Mouse (Mus musculus): Measurements from ENCODE around the gene 1810062G17Rik. TPM values are rescaled to one million over a fixed set of nuclear protein-coding genes. Genes with fewer than 3 reads are reported as not detected.
A peak's percentile ranks its signal among the peaks of the same experiment; 100 is the strongest.

1810062G17Rik gene
- total RNA-seq, 1 experiment: 1.3 TPM

GRCm38 (mm10) chr3:36442426-36442825 is 33.3 kb upstream of the 1810062G17Rik start:
- TF ChIP-seq CHD2 (IDR thresholded peaks at IDR 0.05; ENCODE audit: low read depth, low read length): no peak
- TF ChIP-seq MAFK (IDR thresholded peaks at IDR 0.05; ENCODE audit: insufficient read depth, low read depth, low read length): no peak
- TF ChIP-seq ZC3H11A (IDR thresholded peaks at IDR 0.05; ENCODE audit: borderline replicate concordance, low read depth, low read length): peak; percentile 44; the same call in 1 of the 2 replicates
- no peak for TF ChIP-seq HCFC1 (IDR thresholded peaks at IDR 0.05; ENCODE audit: borderline replicate concordance, insufficient read depth, low read length)
- DNase-seq (ENCODE audit: low read depth, low spot score): peak; percentile 42
- no peaks in the 10 kb centered on the region for H3K9me3 ChIP-seq (ENCODE audit: control insufficient read depth, insufficient read depth, low read depth, low read length)
- H3K4me1 ChIP-seq (ENCODE audit: control insufficient read depth in 2 of 2, insufficient read depth in 2 of 2, low read length in 2 of 2, poor library complexity in 1 of 2): no peaks in the 10 kb centered on the region
- no peak overlapping the region for H3K9ac ChIP-seq (ENCODE audit: insufficient read depth, low read depth, low read length, poor library complexity, severe bottlenecking)
- no peak overlapping the region for H3K27ac ChIP-seq (ENCODE audit: insufficient read depth, low read depth, low read length, poor library complexity, severe bottlenecking)
- H3K36me3 ChIP-seq (ENCODE audit: control insufficient read depth, insufficient read depth, low read length, poor library complexity, severe bottlenecking): no peaks in the 10 kb centered on the region
- H3K4me3 ChIP-seq (ENCODE audit: insufficient read depth in 1 of 2, low read depth in 1 of 2, low read length in 2 of 2, poor library complexity in 1 of 2, severe bottlenecking in 1 of 2): no peak overlapping the region
- in situ Hi-C loops (cut with MboI; ENCODE audit: low sequenced_read_pairs in 2 of 2, unreplicated experiment in 2 of 2): loop anchor here in 1 of 2 experiments (10.0 kb wide), 1 partner anchor 228 kb away; no protein-coding TSS in a partner anchor

GRCm38 (mm10) chr3:36446041-36446440 is 29.7 kb upstream of the 1810062G17Rik start:
- DNase-seq (ENCODE audit: low read depth, low spot score): no peak
- in situ Hi-C loops (cut with MboI; ENCODE audit: low sequenced_read_pairs in 2 of 2, unreplicated experiment in 2 of 2): loop anchor here in 1 of 2 experiments (10.0 kb wide), 1 partner anchor 231 kb away; no protein-coding TSS in a partner anchor
- H3K9me3 ChIP-seq (ENCODE audit: control insufficient read depth, insufficient read depth, low read depth, low read length): no peaks in the 10 kb centered on the region
- TF ChIP-seq CHD2 (IDR thresholded peaks at IDR 0.05; ENCODE audit: low read depth, low read length) (no peak), MAFK (IDR thresholded peaks at IDR 0.05; ENCODE audit: insufficient read depth, low read depth, low read length) (no peak), HCFC1 (IDR thresholded peaks at IDR 0.05; ENCODE audit: borderline replicate concordance, insufficient read depth, low read length) (no peak), ZNF384 (IDR thresholded peaks at IDR 0.05; ENCODE audit: low read depth, low read length) (no peak), ZC3H11A (IDR thresholded peaks at IDR 0.05; ENCODE audit: borderline replicate concordance, low read depth, low read length) (no peak)
- no peaks in the 10 kb centered on the region for H3K36me3 ChIP-seq (ENCODE audit: control insufficient read depth, insufficient read depth, low read length, poor library complexity, severe bottlenecking)
- no peak overlapping the region for H3K4me3 ChIP-seq (ENCODE audit: insufficient read depth in 1 of 2, low read depth in 1 of 2, low read length in 2 of 2, poor library complexity in 1 of 2, severe bottlenecking in 1 of 2)
- H3K27ac ChIP-seq (ENCODE audit: insufficient read depth, low read depth, low read length, poor library complexity, severe bottlenecking): no peak overlapping the region
- no peak overlapping the region for H3K9ac ChIP-seq (ENCODE audit: insufficient read depth, low read depth, low read length, poor library complexity, severe bottlenecking)
- no peaks in the 10 kb centered on the region for H3K4me1 ChIP-seq (ENCODE audit: control insufficient read depth in 2 of 2, insufficient read depth in 2 of 2, low read length in 2 of 2, poor library complexity in 1 of 2)

GRCm38 (mm10) chr3:36446506-36446905 is 29.2 kb upstream of the 1810062G17Rik start:
- Histone ChIP-seq H3K4me1 (ENCODE audit: control insufficient read depth in 2 of 2, insufficient read depth in 2 of 2, low read length in 2 of 2, poor library complexity in 1 of 2) (no peaks in the 10 kb centered on the region), H3K9ac (ENCODE audit: insufficient read depth, low read depth, low read length, poor library complexity, severe bottlenecking) (no peak overlapping the region), H3K9me3 (ENCODE audit: control insufficient read depth, insufficient read depth, low read depth, low read length) (no peaks in the 10 kb centered on the region), H3K4me3 (ENCODE audit: insufficient read depth in 1 of 2, low read depth in 1 of 2, low read length in 2 of 2, poor library complexity in 1 of 2, severe bottlenecking in 1 of 2) (no peak overlapping the region), H3K27ac (ENCODE audit: insufficient read depth, low read depth, low read length, poor library complexity, severe bottlenecking) (no peak overlapping the region), H3K36me3 (ENCODE audit: control insufficient read depth, insufficient read depth, low read length, poor library complexity, severe bottlenecking) (no peaks in the 10 kb centered on the region)
- in situ Hi-C loops (cut with MboI; ENCODE audit: low sequenced_read_pairs in 2 of 2, unreplicated experiment in 2 of 2): loop anchor here in 1 of 2 experiments (10.0 kb wide), 1 partner anchor 232 kb away; no protein-coding TSS in a partner anchor
- DNase-seq (ENCODE audit: low read depth, low spot score): no peak
- no peak for TF ChIP-seq ZC3H11A (IDR thresholded peaks at IDR 0.05; ENCODE audit: borderline replicate concordance, low read depth, low read length)
- TF ChIP-seq MAFK (IDR thresholded peaks at IDR 0.05; ENCODE audit: insufficient read depth, low read depth, low read length): no peak
- no peak for TF ChIP-seq ZNF384 (IDR thresholded peaks at IDR 0.05; ENCODE audit: low read depth, low read length)
- no peak for TF ChIP-seq HCFC1 (IDR thresholded peaks at IDR 0.05; ENCODE audit: borderline replicate concordance, insufficient read depth, low read length)
- TF ChIP-seq CHD2 (IDR thresholded peaks at IDR 0.05; ENCODE audit: low read depth, low read length): no peak

- H3K27ac ChIP-seq (ENCODE audit: insufficient read depth, low read depth, low read length, poor library complexity, severe bottlenecking): no peak overlapping the region
- H3K36me3 ChIP-seq (ENCODE audit: control insufficient read depth, insufficient read depth, low read length, poor library complexity, severe bottlenecking): no peaks in the 10 kb centered on the region
- no peak for DNase-seq (ENCODE audit: low read depth, low spot score)
- TF ChIP-seq ZC3H11A (IDR thresholded peaks at IDR 0.05; ENCODE audit: borderline replicate concordance, low read depth, low read length) (no peak), ZNF384 (IDR thresholded peaks at IDR 0.05; ENCODE audit: low read depth, low read length) (no peak), CHD2 (IDR thresholded peaks at IDR 0.05; ENCODE audit: low read depth, low read length) (no peak), MAFK (IDR thresholded peaks at IDR 0.05; ENCODE audit: insufficient read depth, low read depth, low read length) (no peak), HCFC1 (IDR thresholded peaks at IDR 0.05; ENCODE audit: borderline replicate concordance, insufficient read depth, low read length) (no peak)
- H3K4me3 ChIP-seq (ENCODE audit: insufficient read depth in 1 of 2, low read depth in 1 of 2, low read length in 2 of 2, poor library complexity in 1 of 2, severe bottlenecking in 1 of 2): no peak overlapping the region
- H3K4me1 ChIP-seq (ENCODE audit: control insufficient read depth in 2 of 2, insufficient read depth in 2 of 2, low read length in 2 of 2, poor library complexity in 1 of 2): no peaks in the 10 kb centered on the region
- no peaks in the 10 kb centered on the region for H3K9me3 ChIP-seq (ENCODE audit: control insufficient read depth, insufficient read depth, low read depth, low read length)
- H3K9ac ChIP-seq (ENCODE audit: insufficient read depth, low read depth, low read length, poor library complexity, severe bottlenecking): no peak overlapping the region
- in situ Hi-C loops (cut with MboI; ENCODE audit: low sequenced_read_pairs in 2 of 2, unreplicated experiment in 2 of 2): loop anchor here in 1 of 2 experiments (10.0 kb wide), 1 partner anchor 232 kb away; no protein-coding TSS in a partner anchor
Measured at GRCm38 (mm10) chr3:36446918-36447317, 28.8 kb upstream of the 1810062G17Rik start.
